Mouse (Mus musculus) MEL-GATA-1-ER (cell line): Measurements from ENCODE around the gene Mroh2a.

ENCODE experiments used
- DNase-seq: peaks from one replicate; pipeline ENCODE4 v3.0.0-alpha.2; 2012; ENCODE audit warnings: low read depth; ENCODE audit errors: extremely low read depth

Gene Mroh2a

DNA sequence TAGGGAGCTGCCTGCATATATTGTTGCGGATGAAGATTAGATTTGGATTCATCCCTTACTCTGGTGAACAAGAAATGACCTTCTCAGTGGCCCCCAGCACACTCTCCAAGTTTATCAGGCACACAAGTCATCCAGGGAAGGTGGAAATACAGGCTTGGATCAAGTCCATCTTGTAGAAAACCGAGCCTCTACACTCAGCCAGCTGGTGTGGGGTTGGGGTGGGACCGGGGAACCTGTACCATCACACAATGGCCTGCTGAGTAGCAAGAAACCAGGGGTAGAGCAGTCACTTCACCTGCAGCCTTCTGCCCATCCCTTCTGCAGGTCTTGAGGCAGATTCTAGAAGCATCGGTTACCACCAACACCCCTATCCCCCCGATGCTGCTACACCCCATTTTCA is 7.9 kb downstream of the Mroh2a start:
- DNase-seq = no peak

DNA sequence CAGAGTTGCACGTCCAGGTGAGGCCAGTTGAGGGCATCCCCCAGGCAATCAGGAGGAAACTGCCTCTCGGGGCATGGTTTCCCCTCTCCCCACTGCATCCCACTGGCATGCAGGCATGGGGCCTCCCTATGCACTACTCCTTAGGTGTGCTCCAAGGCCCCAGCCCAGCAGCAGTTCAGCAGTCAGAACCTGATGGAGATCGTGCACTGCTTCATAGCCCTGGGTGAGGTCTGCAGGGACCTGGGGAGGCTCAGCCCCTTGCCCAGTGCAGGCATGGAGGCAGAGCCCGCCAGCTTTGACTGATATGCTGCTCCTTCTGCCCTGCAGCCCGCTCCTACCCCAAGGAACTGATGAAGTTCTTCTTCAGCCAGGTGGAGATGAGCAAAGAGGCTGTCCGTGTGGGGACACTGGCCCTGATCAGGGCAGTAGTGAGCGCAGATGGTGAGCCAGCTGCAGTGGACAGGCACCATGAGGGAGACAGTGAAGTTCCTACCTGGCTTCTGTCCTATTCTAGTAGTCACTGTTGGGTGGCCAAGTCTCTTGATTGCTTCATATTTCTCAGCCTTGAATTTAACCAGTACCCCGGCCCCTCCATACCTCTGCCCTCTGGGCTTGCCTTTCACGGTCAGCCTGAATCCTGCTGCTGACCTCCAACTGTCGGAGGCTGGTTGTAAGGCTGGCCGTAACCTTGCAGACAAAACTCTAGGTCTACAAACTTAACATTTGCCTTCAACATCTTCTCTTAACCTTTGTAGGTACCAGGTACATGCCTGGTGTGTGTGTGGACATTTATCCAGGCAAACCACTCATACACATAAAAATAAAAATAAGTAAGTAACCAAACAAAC is 8.5 kb downstream of the Mroh2a start:
- no peak for DNase-seq

GRCm38 (mm10) chr1:88235894-88236415 is 9.2 kb downstream of the Mroh2a start:
- DNase-seq = no peak

GRCm38 (mm10) chr1:88237311-88237710 is 10.5 kb downstream of the Mroh2a start:
- no peak for DNase-seq

- no peak for DNase-seq
Measured at GRCm38 (mm10) chr1:88238771-88239170, 12.0 kb downstream of the Mroh2a start.

DNA sequence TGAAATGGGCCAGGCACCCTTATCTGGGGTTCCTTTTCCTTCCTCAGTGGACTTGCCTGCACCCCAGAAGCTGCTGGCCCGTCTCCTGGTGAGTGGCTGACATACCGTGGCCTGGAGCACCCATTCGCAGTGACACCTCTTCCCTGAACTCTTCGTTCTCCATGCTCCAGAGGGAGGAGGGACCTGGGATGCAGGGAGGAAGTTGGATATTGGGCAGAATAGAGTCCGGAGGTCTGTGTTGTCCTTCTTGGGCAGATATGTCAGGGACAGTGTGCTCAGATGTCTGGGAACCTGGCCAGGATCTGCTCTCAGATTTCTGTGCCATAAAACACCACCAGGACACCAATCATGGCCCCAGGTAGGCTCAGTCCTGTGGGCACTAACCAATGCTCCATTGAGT is 13.3 kb downstream of the Mroh2a start:
- DNase-seq = no peak

DNA sequence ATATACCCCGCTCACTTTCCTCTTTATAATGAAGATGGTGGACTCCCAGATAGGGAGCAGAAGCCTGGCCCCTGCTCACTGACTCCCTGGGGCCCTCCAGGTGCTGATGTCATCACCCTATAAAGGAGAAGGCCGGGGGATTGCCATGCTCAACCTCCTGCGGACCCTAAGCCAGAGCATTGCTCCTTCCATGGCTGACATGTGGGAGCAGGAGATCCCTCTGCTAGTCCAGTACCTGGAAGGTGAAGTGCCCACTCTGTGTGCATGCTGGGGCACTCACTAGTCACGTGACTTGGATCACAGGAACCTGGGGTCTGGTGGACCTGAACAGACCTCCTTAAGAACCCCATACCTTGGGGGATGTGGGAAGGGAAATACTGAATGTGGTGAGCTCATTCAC is 13.8 kb downstream of the Mroh2a start:
- no peak for DNase-seq

DNA sequence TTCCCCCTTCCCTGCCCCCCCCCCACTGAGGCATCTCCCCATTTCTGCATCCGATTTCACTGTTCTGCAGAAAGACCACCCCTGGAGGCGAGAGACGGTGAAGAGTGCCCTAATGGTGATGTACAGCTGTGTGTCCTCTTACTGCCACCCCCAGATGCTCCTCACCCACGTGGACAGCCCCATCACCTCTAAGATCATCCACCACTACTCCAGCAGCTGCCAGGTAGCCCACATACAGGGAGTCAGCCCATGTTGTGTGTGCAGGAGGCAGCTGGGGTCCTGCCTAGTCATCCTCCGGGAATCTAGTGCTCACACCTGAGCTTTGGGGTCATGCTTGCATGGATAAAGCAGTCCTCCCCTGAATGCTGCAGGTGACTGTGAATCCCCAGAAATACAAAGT is 17.1 kb downstream of the Mroh2a start:
- no peak for DNase-seq

GRCm38 (mm10) chr1:88245881-88246280 is 19.1 kb downstream of the Mroh2a start:
- DNase-seq = no peak

DNA sequence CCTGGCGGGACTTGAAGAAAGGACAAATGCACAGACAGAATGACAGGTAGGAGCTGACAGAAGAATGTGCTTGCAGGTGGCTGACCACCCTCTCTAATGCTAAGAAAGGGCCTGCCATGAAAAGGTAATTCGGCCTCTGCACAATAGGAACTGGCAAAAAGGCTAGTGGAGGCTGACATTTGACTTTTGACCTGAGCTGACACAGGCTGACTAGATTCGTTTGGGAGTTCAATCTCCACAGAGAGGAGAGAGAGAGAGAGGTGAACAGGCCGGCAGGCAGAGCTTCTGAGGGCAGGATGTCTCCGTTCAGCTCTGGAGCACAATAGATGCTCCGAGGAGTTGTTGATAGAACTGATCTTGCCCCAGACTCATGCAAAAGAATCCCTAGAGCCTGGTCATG is 19.6 kb downstream of the Mroh2a start:
- DNase-seq = no peak

GRCm38 (mm10) chr1:88247660-88248059 is 20.9 kb downstream of the Mroh2a start:
- DNase-seq = no peak

- DNase-seq = no peak
Measured at GRCm38 (mm10) chr1:88248658-88249057, 21.9 kb downstream of the Mroh2a start.

DNA sequence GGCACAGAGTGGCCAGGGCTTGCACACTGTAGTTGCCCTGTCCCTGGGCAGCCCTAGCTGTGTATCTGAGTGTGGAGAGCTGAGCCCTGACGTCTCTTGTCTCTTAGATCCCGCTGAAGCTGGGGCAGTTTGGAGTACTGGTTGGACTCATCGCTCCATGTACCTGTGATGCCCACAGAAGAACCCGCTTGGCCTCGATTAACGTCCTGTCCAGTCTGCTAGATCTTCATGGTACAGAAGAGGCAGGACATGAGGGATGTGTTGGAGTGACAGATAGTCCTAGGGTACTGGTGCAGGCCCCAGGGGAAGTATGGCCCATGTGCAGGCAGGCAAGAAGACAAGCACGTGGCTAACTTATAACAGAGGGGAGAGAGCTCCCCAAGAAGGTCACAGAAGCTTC is 22.8 kb downstream of the Mroh2a start:
- DNase-seq = no peak

DNA sequence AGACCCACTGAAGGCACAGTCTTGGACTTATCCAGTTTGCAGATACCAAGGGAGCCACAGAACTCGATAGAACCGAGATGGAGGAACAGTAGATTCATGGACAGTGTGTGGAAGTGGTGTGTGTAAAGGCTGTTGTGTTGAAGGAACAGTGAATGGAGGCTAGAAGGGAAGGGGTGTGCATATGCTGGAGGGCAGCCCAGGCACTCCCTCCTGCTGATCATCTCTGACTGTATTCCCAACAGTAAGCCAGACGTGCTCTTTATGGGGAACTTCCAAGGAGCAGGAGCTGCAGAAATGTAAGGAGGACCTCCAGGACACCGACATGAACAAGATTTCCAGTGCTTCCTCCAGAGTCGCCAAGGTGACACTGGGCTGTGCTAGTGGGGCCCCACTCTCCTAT is 23.2 kb downstream of the Mroh2a start:
- DNase-seq = no peak

DNA sequence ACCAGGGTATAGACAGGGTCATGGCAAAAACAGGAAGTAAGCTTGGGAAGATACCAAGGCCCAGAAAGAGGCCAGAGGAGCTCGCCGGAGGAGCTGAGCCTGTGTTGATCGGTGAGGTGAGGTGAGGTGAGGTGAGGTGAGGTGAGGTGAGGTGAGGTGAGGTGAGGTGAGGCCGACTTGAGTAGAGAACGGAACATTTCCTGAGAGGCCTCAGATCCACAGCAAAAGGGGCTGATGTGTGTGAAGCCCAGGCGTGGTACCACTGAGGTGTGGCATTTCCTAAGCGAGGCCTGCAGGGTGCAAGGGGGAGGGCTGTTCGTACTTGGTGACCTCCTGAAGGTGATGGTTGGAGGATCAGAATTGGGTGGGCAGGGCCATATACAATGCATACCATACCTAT is 26.3 kb downstream of the Mroh2a start:
- DNase-seq = no peak

DNA sequence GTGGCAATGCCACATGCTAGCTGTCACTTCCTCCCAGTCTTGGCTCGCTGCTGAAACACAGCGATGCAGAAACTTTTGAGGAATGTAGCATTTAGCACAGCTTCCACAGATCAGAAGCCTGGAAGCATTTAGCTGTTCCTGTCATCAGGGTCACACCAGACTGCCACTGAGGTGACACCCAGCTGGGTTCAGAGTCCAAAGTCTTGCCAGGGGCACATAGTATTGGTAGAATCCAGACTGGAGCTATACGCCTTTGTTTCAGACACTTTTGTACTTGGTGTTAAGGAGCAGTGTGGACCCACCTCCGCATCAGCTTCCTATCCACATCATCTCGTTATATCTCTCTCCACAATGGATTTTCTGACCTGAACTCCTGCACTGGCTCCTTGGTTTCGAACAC is 26.8 kb downstream of the Mroh2a start:
- no peak for DNase-seq

DNA sequence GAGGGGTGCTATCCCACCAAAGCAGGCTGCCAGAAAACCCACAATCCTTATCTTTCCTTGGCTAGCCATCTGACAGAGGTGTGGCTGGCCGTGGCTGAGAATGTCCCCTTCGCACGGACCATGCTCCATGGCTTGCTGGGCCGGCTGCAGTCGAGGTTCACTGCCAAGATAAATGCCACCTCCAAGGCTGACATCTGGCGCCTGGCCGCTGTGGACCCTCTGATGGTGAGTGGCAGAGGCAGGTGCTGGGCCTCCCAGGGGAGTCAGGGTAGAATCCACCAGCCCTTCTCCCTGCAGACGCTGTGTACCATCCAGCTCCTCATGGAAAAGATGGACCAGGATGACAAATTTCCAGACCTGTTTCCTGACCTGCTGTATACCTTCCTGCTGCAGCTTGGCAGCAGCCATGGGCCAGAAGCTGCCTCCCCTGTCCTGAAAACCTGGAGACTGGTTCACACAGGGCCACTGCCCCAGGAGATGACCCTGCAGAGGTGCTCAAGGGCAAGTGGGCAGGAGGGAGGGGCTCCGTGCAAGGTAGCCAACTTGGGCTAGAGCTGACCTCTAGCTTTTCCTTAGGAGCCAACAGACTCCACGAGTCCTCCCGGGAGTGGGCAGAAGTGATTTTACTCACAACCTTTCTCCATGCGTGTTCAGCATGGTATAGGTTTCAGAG is 28.1 kb downstream of the Mroh2a start:
- no peak for DNase-seq

DNA sequence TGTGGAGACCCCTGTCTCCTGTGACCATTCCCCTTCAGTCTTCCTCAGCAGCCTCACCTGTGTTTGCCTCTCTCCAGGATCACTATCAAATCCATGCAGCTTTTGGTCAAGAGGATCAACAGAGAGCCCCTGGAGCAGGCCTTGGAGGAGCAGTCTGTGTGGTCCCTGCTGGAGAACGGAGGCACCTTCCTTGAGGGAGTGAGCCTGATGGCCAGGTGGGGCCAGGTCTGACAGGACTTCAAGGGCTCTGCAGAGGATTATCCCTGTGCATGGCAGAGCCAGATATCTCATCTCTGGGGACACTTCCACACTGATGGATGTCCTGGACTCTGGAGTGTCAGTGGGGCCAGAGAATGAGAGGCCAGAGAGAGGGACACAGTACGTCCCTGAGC is 28.7 kb downstream of the Mroh2a start:
- no peak for DNase-seq

DNA sequence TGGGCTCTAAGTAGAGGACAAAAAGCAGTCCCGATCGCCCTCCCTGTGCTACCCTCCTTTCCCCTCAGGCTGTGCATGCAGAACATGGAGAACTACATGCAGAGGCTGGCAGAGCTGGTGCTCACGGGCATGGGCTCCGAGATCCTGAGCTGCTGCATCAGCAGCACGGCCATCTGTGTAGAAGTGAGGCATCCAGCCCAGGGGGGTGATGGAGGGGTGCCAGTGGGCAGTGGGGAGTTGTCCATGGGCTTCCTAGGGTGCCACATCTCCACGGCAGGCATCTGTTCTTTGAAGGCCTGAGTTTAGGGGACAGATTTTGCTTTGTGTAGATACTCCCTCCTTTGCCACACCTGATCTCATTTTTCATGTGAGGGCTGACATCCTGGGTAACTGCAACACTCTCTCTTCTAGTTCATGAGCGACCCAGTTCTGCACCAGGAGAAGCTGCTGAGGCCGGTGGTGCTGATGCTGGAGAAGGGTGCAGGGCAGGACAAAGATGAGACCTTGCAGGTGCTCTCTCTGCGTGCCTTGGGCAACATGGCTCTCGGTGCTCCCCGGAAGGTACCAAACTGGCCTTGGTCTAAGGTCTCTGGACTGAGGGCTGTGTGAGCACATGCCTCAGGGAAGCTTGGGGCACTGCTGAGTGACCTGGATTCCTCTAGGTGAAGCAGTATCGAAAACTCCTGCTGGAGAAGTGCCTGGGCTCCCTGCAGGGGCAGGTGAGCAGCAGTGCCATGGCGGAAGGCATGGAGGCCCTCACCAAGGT is 29.4 kb downstream of the Mroh2a start:
- DNase-seq = no peak

- DNase-seq = no peak
Measured at GRCm38 (mm10) chr1:88256886-88257663, 30.3 kb downstream of the Mroh2a start.

DNA sequence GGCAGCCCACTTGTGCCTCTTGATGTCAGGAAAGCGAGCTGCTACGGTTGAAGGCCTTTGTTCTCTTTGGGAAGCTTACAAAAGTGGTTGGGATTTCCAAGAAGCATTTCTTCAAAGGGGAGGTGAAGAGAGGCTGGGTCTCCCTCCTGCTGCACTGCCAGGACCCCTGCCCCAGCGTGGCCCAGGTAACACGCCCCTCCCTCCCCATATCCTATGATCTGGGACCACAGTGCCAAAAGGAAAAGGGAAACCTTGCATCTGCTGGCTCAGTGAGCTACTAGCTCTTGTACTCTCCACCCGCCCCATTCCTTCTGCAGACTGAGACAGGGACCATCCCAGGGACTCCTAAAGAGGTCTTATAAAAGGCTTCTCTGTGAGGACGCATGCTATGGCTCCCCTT is 30.9 kb downstream of the Mroh2a start:
- DNase-seq = no peak
